Mouse (Mus musculus) intestine, embryonic 15.5 days (tissue): ENCODE data around the gene Cd37. TPM values are rescaled to one million over a fixed set of nuclear protein-coding genes. Genes with fewer than 3 reads are reported as not detected.

ENCODE experiments used
- ATAC-seq: fragments of 200-750 bp; cut with Nextera tagmentation; 2 replicates; pipeline ENCODE4 v1.8.0; 2017; ENCODE audit warnings: moderate TSS enrichment, moderate library complexity
- H3K27ac ChIP-seq: fragments of 300-500 bp; sonication (generic); 2 replicates; pipeline ENCODE4 v1.5.1; 2015; ENCODE audit warnings: mild to moderate bottlenecking, inconsistent platforms
- H3K27me3 ChIP-seq: fragments of 300-500 bp; sonication (generic); replicated peaks from 2 replicates; pipeline ENCODE4 v1.6.1; 2015; ENCODE audit warnings: inconsistent platforms
- H3K36me3 ChIP-seq: fragments of 300-500 bp; sonication (generic); 2 replicates; pipeline ENCODE4 v1.6.1; 2015; ENCODE audit warnings: inconsistent platforms
- H3K4me1 ChIP-seq: fragments of 300-500 bp; sonication (generic); replicated peaks from 2 replicates; pipeline ENCODE4 v1.6.1; 2015; ENCODE audit warnings: inconsistent platforms
- H3K4me2 ChIP-seq: fragments of 300-500 bp; sonication (generic); replicated peaks from 2 replicates; pipeline ENCODE4 v1.6.1; 2015; ENCODE audit warnings: mild to moderate bottlenecking, inconsistent platforms
- H3K4me3 ChIP-seq: fragments of 300-500 bp; sonication (generic); replicated peaks from 2 replicates; pipeline ENCODE4 v1.5.1; 2015; ENCODE audit warnings: inconsistent platforms
- H3K9ac ChIP-seq: fragments of 300-500 bp; sonication (generic); 2 replicates; pipeline ENCODE4 v1.6.1; 2015; ENCODE audit warnings: inconsistent platforms
- H3K9me3 ChIP-seq: fragments of 300-500 bp; sonication (generic); 2 replicates; pipeline ENCODE4 v1.6.1; 2016; ENCODE audit warnings: inconsistent platforms
- WGBS: fragments of 180-500 bp; shearing (Covaris S2); methylation state at CpG from one replicate; pipeline ENCODE4 v1.1.7; 2015; 5-methylcytosine and 5-hydroxymethylcytosine counted together
- polyA plus RNA-seq: library from polyadenylated mRNA; unstranded; fragments of >200 nt; fragmentation: Nextera tagmentation; extraction: Ambion mirVana; gene quantifications from 2 replicates; pipeline ENCODE4 v1.2.1, GENCODE M21; 2015

The Cd37 gene
- polyA plus RNA-seq, 1 experiment from 2014 or later: 3.5 TPM

DNA sequence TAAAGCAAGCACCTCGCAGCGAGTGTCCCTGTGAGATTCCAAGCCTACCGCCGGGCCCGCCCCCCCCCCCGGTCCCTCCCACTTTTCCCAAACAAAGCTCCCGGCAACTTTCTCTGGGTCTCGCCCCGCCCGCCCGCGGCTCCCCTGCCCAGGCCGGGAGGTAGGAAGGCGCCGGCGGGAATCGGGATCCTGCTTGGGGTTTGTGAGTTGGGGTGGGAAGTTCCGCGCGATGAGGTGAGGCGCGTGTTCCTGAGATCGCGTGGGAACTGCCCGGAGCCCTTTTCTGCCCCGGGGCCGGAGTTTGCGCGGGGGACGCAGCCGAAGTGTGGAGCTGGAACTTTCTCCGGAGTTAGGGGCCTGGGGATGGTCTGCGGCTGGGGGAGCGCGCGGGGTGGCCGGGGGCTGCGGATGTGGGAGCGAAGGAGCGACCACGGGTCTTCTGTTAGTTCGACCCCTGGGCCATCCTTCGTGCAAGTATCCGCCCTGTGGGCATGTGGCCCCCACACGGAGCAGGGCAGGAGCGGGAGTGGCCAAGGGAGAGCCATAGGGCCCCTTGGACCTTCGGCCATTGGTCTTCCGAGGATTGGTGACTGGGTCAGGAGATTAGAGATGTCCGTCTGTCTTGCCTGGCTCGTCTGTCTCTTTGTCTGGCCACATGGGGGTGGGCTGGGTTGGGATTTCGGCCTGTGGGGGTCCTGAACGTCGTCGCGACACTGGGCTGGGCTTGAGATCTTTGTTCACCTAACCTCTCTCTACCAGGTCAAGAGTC is 23.1 kb downstream of the Cd37 start, which contains the start of gene Tead2:
TSS of gene Tead2 (plus strand) at position 81 of the 769 bp plus-strand sequence.
- WGBS: 1% methylated on average over 54 of the region's 55 CpGs
- Histone ChIP-seq H3K4me3 (peak within 1 kb of the TSS; percentile 73), H3K9me3 (no peaks in the 10 kb centered on the region), H3K4me1 (peaks cover 22% of the 10 kb centered on the region), H3K27ac (peak within 1 kb of the TSS; percentile 89), H3K27me3 (peaks cover 10% of the 10 kb centered on the region), H3K36me3 (peaks cover 10% of the 10 kb centered on the region; the same call in 1 of the 2 replicates), H3K9ac (peak within 1 kb of the TSS; percentile 94), H3K4me2 (peak within 1 kb of the TSS; percentile 84)
- peak; percentile 67 for ATAC-seq

DNA sequence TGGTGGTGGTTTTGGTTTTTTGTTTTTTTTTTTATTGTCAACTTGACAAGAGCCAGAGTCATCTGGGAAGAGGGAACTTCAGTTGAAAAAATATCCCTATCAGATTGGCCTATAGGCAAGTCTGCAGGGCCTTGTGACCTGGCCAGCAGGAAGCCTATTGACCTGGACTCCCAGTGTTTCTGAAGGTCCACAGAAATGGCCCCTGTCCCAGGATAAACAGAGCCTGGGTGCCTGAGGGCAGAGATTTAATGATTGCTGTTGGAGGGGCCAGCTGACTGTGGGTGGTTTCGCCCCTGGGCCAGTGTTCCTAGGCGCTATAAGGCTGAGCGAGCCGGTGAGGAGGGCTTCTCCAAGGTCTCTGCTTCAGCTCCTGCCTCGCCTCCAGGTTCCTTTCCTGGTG is 25.2 kb downstream of the Cd37 start:
- no peak overlapping the region for H3K4me2 ChIP-seq
- H3K4me1 ChIP-seq: peaks cover 19% of the 10 kb centered on the region
- peaks cover 10% of the 10 kb centered on the region for H3K27me3 ChIP-seq
- no peak for ATAC-seq
- H3K27ac ChIP-seq: no peak overlapping the region
- no peak overlapping the region for H3K9ac ChIP-seq
- H3K4me3 ChIP-seq: no peak overlapping the region
- H3K9me3 ChIP-seq: no peaks in the 10 kb centered on the region
- H3K36me3 ChIP-seq: no peaks in the 10 kb centered on the region
- WGBS: 67% methylated on average over 5 of the region's 5 CpGs

DNA sequence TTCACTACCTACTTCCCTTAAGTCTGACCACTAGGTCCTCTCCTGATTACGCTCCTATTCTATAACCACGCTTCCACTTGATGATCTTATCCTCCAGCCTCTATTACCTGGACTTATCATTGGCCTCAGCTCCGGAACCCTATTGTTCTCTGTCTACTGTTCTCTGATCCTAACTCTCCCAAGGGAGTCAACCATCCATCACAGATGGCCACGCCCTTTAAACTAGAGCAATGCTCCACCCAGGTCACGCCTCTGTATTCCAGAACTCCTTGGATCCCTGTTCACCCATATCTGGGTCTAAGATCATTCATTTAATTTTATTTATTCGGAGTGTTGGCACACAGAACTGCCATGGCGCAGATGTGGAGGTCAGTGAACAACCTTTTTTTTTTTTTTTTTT is 26.6 kb downstream of the Cd37 start:
- H3K4me3 ChIP-seq: no peak overlapping the region
- H3K27me3 ChIP-seq: peaks cover 10% of the 10 kb centered on the region
- H3K4me2 ChIP-seq: no peak overlapping the region
- ATAC-seq: no peak
- H3K9me3 ChIP-seq: no peaks in the 10 kb centered on the region
- 74% methylated on average over 7 of the region's 7 CpGs for WGBS
- no peaks in the 10 kb centered on the region for H3K36me3 ChIP-seq
- peaks cover 11% of the 10 kb centered on the region for H3K4me1 ChIP-seq
- H3K27ac ChIP-seq: no peak overlapping the region
- no peak overlapping the region for H3K9ac ChIP-seq

DNA sequence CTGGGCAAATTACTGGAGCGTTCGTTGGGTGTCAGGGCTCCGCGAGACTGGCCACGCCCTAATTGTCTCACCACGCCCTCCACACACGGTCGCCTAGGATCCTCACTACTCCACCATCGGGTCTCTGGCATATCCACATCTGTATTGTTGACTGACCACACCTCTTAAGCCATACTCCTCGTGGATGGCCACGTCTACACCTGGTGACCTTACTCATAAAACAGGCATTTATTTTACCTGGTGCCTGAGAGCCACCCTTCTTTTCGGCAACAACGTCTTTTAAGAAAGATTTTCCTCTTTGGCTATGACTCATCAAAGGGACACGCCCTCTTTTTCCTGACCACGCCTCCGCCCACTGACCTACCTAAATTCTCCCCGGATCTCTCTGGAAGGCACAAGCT is 27.1 kb downstream of the Cd37 start, which contains the start of gene Dkkl1:
TSS of gene Dkkl1 (minus strand) at position 297 of the 401 bp plus-strand sequence.
- H3K27ac ChIP-seq: no peak within 1 kb of the TSS
- ATAC-seq: no peak
- H3K4me1 ChIP-seq: peaks cover 6% of the 10 kb centered on the region
- H3K27me3 ChIP-seq: peaks cover 10% of the 10 kb centered on the region
- H3K4me2 ChIP-seq: peak within 1 kb of the TSS; percentile 41
- 4% methylated on average over 17 of the region's 17 CpGs for WGBS
- no peak within 1 kb of the TSS for H3K9ac ChIP-seq
- no peaks in the 10 kb centered on the region for H3K36me3 ChIP-seq
- no peaks in the 10 kb centered on the region for H3K9me3 ChIP-seq
- no peak within 1 kb of the TSS; the same call in 1 of the 2 replicates for H3K4me3 ChIP-seq

DNA sequence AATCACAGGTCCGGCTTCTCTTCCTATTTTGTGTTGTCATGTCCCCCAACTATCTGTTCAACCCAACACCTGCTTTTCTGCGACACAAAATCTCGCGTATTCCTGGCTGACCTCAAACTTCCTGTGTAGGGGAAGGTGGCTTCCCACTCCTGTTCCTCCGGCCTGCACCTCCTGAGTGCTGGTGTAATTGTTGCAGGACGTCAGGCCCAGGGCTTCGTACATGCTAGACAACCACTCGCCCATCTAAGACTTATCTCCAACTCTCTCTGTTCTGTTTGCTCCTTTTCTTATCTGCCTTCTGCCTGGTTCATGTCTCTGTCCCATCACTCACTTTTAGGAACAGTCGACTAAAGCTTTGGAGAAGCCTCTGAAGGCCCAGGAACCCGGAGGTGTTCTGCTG is 27.8 kb downstream of the Cd37 start:
- Histone ChIP-seq H3K4me3 (no peak overlapping the region), H3K9ac (no peak overlapping the region), H3K27me3 (peaks cover 10% of the 10 kb centered on the region), H3K36me3 (no peaks in the 10 kb centered on the region), H3K27ac (no peak overlapping the region), H3K4me2 (no peak overlapping the region), H3K4me1 (peaks cover 6% of the 10 kb centered on the region; the same call in 1 of the 2 replicates), H3K9me3 (no peaks in the 10 kb centered on the region)
- 58% methylated on average over 10 of the region's 10 CpGs for WGBS
- no peak for ATAC-seq

DNA sequence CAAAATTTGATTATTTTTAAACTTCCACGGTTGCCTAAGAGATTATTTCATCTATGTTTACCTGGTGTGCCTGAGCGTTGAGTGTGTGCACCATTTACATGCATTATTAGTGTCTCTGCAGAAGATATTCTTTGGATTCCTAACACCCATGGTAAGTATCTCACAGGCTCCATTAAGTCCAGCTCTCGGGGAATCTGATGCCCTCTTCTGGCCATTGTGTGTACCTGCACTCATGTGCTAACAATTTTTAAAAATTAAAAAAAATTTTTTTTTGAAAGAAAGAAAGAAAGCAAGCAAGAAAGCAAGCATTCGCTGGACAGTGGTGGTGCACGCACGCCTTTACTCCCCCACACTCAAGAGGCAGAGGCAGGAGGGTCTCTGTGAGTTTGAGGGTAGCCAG is 30.7 kb downstream of the Cd37 start:
- Histone ChIP-seq H3K36me3 (no peaks in the 10 kb centered on the region), H3K4me3 (no peak overlapping the region), H3K9ac (no peak overlapping the region), H3K9me3 (no peaks in the 10 kb centered on the region), H3K4me2 (no peak overlapping the region), H3K27me3 (peaks cover 10% of the 10 kb centered on the region), H3K27ac (no peak overlapping the region), H3K4me1 (peaks cover 6% of the 10 kb centered on the region; the same call in 1 of the 2 replicates)
- WGBS: 76% methylated on average over 6 of the region's 6 CpGs
- ATAC-seq: no peak

DNA sequence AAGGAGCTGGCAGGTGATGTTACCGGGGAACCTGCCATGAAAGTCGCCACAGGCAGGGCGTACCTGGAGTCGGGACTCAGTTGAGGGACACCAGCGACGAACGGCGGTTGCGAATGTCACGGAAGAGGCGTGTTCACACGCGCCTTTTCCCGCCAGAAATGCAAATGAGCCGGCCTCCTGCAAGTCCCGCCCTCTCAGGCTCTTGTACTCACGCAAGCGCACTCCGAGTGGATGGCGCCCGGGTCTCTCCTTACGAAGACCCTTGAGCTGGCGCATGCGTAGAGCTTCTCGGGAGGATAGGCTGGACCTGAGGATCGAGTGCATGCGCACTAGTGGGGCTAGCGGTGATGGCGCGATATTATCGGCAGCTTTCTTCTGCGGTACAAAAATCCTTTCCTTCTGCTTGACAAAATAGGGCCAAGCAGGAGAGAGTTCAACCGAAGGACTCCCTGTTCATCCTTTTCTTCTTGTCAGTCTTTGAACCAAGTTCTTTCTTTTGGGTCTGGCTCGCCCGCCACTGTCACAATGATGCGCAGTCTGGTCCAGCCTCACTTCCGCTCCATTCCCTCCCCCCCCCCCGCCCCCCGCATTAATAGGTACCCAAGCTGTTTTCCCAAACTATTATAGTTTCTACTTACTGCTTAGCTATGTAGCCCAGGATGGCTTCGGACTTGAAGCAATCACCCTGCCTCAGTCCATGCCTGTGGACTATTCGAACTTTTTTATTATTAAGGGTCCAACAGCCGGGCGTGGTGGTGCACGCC is 34.4 kb downstream of the Cd37 start, which contains the start of gene Ccdc155:
TSS of gene Ccdc155 (minus strand) at position 513 of the 764 bp plus-strand sequence.
- no peaks in the 10 kb centered on the region for H3K4me1 ChIP-seq
- no peak within 1 kb of the TSS for H3K27ac ChIP-seq
- WGBS: 8% methylated on average over 44 of the region's 44 CpGs
- peak within 1 kb of the TSS; percentile 68 for H3K4me2 ChIP-seq
- H3K36me3 ChIP-seq: no peaks in the 10 kb centered on the region
- H3K27me3 ChIP-seq: 0 out of 2 replicates have a peak, but pooled peaks cover 6% of the 10 kb centered on the region
- H3K4me3 ChIP-seq: peak within 1 kb of the TSS; percentile 43
- no peaks in the 10 kb centered on the region for H3K9me3 ChIP-seq
- peak within 1 kb of the TSS; percentile 28 for H3K9ac ChIP-seq
- peak; percentile 95 for ATAC-seq

DNA sequence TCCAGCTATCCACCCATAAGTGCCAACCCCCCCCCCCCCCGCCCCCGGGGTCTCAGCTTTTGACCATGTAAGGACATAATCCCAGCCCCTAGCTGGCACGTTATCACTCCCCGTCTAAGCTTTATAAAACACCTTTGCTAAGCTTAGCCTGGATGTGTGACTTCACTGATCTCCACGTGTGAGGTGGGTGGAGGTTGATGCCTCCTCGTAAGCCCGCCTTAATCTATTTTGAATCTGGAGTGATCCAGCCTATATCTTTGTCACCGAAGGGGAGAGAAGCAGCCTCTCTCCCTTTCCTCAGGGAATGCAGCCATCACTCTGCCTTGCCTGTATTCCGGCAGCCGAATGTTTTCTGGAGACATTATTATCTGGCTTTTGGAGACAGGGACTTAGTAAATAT is 36.3 kb downstream of the Cd37 start:
- no peaks in the 10 kb centered on the region for H3K9me3 ChIP-seq
- no peak overlapping the region for H3K27ac ChIP-seq
- 34% methylated on average over 10 of the region's 10 CpGs for WGBS
- no peaks in the 10 kb centered on the region for H3K4me1 ChIP-seq
- no peaks in the 10 kb centered on the region for H3K36me3 ChIP-seq
- 0 out of 2 replicates have a peak, but pooled peaks cover 6% of the 10 kb centered on the region for H3K27me3 ChIP-seq
- no peak overlapping the region for H3K9ac ChIP-seq
- H3K4me2 ChIP-seq: no peak overlapping the region
- H3K4me3 ChIP-seq: no peak overlapping the region
- no peak for ATAC-seq

DNA sequence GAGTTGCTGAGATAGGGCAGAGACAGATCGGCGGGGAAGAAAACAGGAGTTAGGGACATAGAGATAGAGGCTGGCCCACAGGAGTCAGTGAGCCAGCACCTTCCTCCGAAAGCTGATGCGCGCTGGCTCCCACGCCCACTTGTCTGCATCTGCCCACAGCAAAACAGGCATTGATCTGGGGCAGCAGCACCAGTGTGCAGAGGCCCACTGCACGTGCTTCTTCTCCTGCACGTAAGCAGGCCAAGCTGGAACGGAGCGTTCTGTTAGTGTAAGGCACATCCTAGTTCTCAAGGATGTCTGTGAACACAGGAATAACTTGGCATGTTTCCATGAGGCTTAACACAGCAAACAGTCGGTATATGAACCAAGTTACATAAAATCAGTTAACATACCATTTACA is 40.0 kb downstream of the Cd37 start:
- H3K4me2 ChIP-seq: no peak overlapping the region
- no peak overlapping the region for H3K4me3 ChIP-seq
- no peak overlapping the region for H3K27ac ChIP-seq
- H3K9me3 ChIP-seq: no peaks in the 10 kb centered on the region
- ATAC-seq: no peak
- WGBS: 81% methylated on average over 11 of the region's 11 CpGs
- H3K9ac ChIP-seq: no peak overlapping the region
- H3K4me1 ChIP-seq: no peaks in the 10 kb centered on the region
- H3K36me3 ChIP-seq: no peaks in the 10 kb centered on the region
- H3K27me3 ChIP-seq: peaks cover 8% of the 10 kb centered on the region; the same call in 1 of the 2 replicates

DNA sequence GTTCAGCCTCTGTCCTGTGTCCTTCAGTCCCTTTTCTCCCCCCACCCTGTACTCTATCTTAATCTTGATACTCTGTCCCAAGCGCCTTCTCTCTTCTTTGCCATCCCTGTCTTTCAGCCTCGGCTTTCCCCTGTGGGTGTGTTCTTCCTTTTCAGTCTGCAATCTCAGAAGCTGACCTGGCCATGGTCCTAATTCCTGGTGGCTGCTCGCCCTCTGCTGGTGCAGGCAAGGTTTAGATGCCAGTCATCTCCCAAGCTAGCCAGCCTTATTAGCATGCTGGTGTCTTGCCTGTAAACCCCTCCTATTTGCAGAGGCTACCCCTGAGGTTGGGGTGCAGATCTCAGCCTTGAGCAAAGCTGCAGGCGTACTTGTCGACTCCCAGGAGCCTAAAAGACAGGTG is 40.5 kb downstream of the Cd37 start:
- no peak overlapping the region for H3K4me3 ChIP-seq
- WGBS: 17% methylated on average over 5 of the region's 5 CpGs
- ATAC-seq: peak; percentile 57
- no peak overlapping the region for H3K9ac ChIP-seq
- no peaks in the 10 kb centered on the region for H3K9me3 ChIP-seq
- H3K4me1 ChIP-seq: no peaks in the 10 kb centered on the region
- H3K4me2 ChIP-seq: no peak overlapping the region
- H3K27ac ChIP-seq: no peak overlapping the region
- H3K27me3 ChIP-seq: peaks cover 8% of the 10 kb centered on the region; the same call in 1 of the 2 replicates
- H3K36me3 ChIP-seq: no peaks in the 10 kb centered on the region

DNA sequence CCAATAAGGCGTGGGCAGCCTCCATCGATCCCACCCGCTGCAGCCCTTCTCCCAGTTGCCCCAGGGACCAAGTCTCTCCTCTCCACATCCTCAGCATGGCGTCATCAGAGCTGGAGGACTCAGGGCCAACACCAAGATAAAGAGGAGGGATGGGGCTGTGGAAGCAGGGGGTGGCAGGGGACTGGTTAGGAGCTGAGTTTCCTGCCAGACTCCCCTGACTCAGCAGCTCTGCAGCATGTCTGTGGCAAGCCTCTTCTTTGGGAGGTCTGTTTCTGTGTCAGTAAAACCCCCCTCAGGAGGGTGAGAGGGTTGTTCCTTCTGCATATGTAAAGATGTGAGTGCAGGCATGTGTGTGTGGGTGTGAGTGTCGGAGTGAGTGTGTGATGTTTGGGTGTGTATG is 41.9 kb downstream of the Cd37 start:
- H3K9me3 ChIP-seq: no peaks in the 10 kb centered on the region
- peaks cover 8% of the 10 kb centered on the region; the same call in 1 of the 2 replicates for H3K27me3 ChIP-seq
- no peak overlapping the region for H3K4me2 ChIP-seq
- 70% methylated on average over 5 of the region's 5 CpGs for WGBS
- no peak overlapping the region for H3K27ac ChIP-seq
- H3K9ac ChIP-seq: no peak overlapping the region
- H3K36me3 ChIP-seq: no peaks in the 10 kb centered on the region
- no peak for ATAC-seq
- peaks cover 2% of the 10 kb centered on the region for H3K4me1 ChIP-seq
- no peak overlapping the region for H3K4me3 ChIP-seq

DNA sequence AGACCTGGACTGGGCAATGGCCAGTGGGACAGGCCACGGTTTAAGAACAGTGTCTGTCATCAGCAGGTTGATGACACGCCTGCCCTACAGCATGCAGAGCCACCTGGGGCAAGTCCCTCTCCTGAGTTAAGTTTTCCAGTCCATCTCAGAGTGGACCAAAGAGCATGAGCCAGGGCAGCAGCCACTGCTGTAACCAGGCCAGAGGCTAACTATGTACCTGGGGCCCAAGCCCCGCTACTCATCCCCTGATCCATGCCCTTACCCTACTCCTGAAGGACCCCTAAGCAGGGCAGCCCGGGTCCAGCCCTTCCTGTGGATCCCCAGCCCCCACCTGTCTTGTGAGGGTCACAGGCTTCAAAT is 42.8 kb downstream of the Cd37 start:
- no peak overlapping the region for H3K9ac ChIP-seq
- no peak overlapping the region for H3K27ac ChIP-seq
- peaks cover 5% of the 10 kb centered on the region for H3K4me1 ChIP-seq
- no peaks in the 10 kb centered on the region for H3K9me3 ChIP-seq
- no peak overlapping the region for H3K4me2 ChIP-seq
- no peaks in the 10 kb centered on the region for H3K36me3 ChIP-seq
- no peak overlapping the region for H3K4me3 ChIP-seq
- 85% methylated on average over 4 of the region's 4 CpGs for WGBS
- peaks cover 13% of the 10 kb centered on the region; the same call in 1 of the 2 replicates for H3K27me3 ChIP-seq
- ATAC-seq: no peak
